Mouse (Mus musculus): ENCODE data around the gene Sult3a1.
"Not testable (repeated sequence)": the region's sequence is repeated elsewhere in the genome, so short reads cannot be mapped to it uniquely, and the experiment has no call there.

Gene Sult3a1

DNA sequence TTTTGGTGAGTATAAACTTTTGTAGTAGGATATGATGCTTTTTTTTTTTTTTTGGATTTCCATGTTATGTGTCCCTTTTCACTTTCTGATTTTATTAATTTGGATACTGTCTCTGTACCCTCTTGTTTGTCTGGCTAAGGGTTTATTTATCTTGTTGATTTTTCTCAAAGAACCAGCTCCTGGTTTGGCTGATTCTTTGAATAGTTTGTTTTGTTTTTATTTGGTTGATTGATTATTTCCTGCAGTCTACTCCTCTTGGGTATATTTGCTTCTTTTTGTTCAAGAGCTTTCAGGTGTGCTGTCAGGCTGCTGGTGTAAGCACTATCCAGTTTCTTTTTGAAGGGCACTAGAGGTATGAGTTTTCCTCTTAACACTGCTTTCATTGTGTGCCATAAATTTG lies at the start of gene Sult3a1:
Gene Sult3a1, plus strand, starts transcription at position 301 of the 400 bp plus-strand sequence.
- DNase-seq (ENCODE audit: low spot score in 2 of 2) = no peak

DNA sequence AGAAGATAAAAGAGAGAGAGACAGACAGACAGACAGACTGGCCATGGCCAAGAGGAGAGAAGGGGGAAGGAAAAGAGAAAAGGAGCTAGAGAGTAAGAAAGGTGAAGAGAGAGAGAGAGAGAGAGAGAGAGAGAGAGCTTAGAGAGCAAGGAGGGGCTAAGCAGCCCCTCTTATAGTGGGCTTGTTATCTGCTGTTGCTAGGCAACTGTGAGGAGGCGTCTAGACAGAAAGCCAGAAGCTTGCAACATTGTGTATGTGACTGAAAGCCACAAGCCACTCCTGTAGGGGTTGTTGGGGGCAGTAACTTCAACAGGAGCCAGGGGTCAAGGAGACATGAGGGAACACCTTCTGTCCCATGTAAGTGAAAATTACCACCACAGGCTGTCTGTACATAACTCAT lies 45.7 kb upstream of the Sult3a1 start:
- DNase-seq (ENCODE audit: low spot score in 2 of 2) = no peak

DNA sequence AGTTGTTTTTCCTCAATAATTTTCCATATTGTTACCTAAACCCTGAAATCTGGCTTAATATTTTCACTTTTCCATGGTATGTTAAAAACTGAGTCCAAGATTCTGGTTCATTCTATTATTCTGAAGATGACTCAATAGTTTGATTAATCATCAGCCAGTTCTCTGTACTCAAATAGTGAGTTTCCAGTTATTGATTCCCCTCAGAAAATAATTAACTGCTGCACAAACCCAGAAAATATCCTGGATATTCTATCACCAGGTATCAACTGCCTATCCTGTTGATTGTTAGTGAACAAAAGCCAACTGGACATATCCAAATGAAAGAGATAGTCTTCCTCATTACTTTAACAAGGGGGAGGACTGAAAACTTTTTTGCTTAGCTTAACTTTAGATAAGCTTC lies 43.3 kb upstream of the Sult3a1 start:
- no peak for DNase-seq (ENCODE audit: low spot score in 2 of 2)

DNA sequence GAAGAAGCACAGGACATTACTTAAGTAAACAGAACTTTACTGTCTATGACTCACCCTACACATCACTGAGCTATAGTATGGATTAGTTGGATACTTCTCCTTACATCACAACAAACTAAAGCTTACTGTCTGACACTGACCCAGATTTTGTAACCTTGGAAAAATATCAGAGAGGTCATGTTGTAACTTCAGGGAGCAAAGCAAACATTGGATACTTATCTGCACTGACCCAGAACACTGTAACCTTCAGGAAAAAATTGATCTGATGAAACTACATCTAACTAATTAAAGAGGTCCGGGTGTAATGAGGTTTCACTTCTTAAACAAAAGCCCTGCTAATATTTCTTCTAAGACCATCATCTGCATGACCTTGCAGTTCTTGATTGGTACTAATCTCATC lies 40.6 kb upstream of the Sult3a1 start:
- no peak for DNase-seq (ENCODE audit: low spot score in 2 of 2)

DNA sequence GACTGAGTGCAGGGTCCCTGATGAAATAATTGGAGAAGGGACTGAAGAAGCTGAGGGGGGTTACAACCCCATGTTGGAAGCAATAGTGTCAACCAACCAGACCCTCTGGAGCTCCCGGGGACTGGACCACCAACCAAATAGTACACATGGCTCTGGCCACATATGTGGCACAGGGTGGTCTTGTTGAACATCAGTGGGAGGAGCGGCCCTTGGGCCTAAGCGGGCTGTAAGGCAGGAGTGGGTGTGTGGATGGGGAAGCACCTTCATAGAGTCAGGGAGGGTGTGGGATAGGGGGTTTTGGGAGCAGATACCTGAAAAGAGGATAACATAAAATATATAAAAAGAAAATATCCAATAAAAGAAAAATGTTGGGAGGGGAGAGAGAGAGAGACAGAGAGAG lies 36.6 kb upstream of the Sult3a1 start:
- no peak for DNase-seq (ENCODE audit: low spot score in 2 of 2)

DNA sequence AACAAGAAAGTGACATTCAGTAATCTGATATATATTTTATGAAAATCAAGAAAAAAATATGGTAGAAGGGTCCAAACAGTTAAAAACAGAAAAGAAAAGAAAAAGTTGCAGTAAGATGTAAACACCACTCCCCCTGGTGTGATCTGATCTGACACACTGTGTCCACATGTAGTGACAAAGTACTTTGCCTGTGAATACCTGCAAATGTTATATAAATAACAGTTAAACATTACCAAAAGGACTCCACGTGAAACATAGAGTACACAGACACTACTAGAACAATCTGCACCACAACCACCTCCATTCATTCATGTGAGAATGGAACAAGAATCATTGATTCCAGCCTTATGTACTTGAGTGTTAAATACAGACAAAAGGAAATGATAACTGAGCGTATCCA lies 8.5 kb downstream of the Sult3a1 start:
- no peak for DNase-seq (ENCODE audit: low spot score in 2 of 2)

DNA sequence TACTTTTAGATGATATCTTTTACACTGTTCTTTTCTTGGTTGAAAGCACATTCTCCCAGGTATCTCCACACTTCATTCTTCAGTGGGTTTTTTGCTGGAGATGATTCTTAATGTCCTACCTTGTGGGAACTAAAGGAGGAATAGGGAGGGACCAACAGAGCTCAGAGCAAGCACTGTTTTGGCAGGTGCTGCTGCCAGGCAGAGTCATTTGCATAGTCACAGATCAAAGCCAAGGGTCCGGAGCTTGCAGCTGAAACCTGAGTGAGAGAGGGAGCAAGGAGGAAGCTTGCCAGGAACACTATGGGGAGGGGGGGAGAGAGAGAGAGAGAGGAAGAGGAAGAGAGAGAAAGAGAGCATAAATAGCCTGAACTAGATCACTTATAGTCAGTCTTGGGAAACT lies 12.9 kb downstream of the Sult3a1 start:
- no peak for DNase-seq (ENCODE audit: low spot score in 2 of 2)

DNA sequence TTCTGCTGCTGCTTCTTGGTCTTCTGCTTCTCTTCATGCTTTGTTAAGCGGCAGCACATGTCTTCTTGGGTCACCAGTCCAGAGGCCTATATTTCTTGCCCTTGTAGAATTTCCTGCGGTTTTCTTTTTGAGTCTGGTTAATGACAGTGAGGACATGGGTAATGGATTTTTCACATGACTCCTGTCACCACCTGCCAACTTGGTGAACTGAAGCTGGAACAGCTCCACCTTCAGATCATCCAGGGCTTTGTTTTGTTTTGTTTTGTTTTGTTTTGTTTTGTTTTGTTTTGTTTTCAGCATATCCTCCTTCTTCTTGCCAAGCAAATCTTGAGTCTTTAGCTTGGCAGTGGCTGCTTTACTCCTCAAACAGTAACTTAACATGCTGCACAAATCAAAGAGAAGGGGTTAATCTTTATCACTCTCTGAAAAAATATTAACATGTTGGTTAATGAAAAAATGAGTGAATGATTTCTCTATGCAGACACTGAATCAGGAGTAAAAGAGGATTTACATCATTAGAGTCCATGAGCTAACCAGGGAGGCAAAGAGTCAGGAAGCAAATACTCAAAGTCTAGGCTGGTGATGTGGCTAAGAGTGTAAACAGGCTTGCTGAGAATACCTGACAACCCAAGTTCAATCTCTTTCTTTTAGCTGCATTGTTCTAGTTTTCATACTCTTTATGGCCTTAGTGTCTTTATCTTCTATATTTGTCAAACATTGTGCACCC lies 15.3 kb downstream of the Sult3a1 start:
- DNase-seq (ENCODE audit: low spot score in 2 of 2) = no peak

DNA sequence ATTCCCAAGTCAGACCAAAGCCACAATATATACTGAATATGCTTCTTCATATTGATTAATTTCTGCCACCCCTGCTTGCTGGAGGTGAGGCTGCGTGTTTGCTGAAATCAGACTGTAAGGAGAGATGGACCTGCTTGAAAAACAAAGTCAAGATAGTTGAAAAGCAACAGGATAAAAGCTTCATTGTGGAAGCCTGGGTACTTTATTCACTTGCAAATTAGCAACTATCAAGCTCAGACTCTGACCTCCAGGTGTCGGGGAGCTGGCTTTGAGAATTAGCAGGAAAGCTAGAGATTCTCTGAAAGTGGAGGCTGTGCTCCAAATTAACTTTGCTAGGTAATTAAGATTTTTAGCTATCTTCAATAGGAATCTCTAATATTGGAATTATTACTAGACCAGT lies 24.9 kb downstream of the Sult3a1 start:
- DNase-seq (ENCODE audit: low spot score in 2 of 2) = not testable (repeated sequence)

DNA sequence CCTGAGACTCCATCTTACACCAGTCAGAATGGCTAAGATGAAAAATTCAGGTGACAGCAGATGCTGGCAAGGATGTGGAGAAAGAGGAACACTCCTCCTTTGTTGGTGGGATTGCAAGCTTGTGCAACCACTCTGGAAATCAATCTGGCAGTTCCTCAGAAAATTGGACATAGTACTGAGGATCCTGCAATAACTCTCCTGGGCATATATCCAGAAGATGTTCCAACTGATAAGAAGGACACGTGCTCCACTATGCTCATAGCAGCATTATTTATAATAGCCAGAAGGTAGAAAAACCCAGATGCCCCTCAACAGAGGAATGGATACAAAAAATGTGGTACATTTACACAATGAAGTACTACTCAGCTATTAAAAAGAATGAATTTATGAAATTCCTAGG lies 44.0 kb downstream of the Sult3a1 start:
- not testable (repeated sequence) for DNase-seq (ENCODE audit: low spot score in 2 of 2)

DNA sequence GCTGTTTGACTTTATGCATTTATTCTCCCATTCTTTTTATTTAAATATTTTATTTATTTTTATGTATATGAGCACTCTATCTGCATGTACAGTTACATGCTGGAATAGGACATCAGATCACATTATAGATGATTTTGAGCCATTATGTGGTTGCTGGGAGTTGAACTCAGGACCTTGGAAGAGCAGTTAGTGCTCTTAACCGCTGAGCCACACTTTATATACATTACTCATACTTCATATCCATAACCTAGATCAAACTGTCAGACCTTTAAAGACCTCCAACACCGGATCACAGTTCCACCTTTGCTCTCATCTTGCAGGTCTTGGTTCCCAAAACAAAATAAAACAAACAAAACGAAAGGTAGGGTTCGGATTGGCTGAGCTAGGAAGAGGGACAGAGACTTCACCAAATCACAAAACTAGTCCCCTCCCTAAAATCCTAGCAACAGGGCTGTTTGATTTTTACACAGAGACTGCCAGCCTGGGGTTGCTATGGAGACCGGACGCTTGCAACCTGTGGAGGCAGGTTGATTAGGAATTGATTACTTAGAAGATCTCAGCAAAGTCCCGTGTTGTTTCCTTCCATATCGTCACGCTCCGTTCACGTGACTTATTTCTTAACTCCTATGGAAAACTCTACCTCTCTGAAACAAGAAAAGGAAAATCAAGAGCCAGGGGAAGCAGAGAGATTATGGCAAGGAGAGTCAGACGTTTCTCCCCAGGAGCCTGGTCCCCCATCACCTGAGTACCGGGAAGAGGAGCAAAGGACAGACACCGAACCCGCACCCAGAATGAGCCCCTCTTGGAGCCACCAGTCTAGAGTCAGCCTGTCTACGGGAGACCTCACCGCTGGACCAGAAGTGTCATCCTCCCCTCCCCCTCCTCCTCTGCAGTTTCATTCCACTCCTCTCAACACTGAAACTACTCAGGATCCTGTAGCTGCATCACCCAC lies 47.3 kb downstream of the Sult3a1 start, which contains the start of gene Rsph4a:
Gene Rsph4a, plus strand, starts transcription at position 582 of the 952 bp plus-strand sequence.
- DNase-seq (ENCODE audit: low spot score in 2 of 2) = peak; percentile 35 to 47

DNA sequence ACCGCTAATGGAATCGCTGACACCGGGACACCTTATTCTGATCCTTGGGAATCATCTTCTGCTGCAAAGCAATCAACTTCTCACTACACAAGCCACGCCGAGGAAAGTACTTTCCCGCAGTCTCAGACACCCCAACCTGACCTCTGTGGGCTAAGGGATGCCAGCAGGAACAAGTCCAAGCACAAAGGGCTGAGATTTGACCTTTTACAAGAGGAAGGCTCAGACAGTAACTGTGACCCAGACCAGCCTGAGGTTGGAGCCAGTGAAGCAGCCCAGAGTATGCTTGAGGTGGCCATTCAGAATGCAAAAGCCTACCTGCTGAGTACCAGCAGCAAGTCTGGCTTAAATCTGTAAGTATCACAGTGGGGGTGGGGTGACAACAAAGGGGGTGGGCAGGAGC lies 48.0 kb downstream of the Sult3a1 start:
- DNase-seq (ENCODE audit: low spot score in 2 of 2) = no peak

All from urinary bladder, adult 18-20 months (tissue).